Mouse (Mus musculus): ENCODE measurements around the gene Rc3h1.
"Not testable (repeated sequence)": the region's sequence is repeated elsewhere in the genome, so short reads cannot be mapped to it uniquely, and the experiment has no call there.

DNA sequence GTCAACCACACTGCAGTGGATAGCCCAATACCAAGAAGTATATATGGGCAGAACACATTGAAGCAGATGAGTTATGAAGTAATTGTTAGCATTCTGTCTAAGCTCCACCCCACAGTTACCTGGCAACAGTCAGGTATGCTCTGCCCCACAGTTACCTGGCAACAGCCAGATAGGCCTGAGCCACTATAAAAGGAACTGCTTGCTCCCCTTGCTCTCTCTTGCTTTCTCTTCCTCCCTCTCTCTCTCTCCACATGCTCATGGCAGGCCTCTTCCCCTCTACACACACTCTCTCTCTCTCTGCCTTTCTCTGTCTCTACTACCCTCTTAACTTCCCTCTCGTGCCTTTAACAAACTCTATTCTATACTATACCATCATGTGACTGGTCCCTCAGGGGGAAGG, 24.8 kb upstream of the Rc3h1 start:
- TF ChIP-seq CTCF, EP300 (IDR thresholded peaks at IDR 0.05; ENCODE audit: low read depth): not testable (repeated sequence)
